Mouse (Mus musculus) kidney, adult 18-20 months (tissue): ENCODE measurements around the gene Ntm.

ENCODE experiments used
- DNase-seq: peaks from one replicate; pipeline ENCODE4 v3.0.0; 2021

Ntm gene

DNA sequence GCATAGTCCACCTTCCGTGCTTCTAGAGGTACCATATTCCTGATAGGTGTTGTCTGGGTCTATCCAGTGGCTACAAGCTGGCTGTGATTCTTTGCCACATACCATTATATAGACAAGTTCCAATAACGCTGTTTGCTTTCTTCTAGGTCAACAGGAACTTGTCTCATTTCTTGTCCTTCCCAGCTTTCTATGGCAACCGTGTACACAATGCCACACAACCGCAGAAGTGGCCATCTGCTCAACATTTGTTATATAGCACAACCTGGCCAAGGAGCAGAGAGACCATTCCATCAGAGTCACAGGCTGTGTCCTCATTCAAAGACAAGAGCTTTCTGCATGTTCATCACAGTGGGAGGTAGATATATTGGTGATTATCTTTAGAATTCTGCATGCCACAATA, 404.0 kb downstream of the Ntm start:
- no peak for DNase-seq

DNA sequence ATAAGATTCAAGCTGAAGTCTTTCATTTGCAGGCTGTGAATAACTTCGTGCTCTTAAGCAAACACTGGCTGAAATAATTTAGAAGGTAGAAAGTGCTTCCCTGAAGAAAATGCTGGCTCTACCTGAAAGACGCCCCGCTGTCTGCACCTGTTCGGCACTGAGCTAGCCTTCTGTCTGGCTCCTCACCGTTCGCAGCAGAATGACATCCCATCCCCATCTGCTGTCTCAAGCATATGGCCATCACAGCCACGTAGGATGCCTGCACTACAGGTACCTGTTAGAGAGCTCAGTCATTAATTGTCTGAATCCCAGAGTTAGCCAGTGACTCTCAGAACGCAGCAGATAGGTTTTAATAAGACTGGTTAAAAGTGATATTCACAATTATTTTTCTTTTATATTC, 412.4 kb downstream of the Ntm start:
- DNase-seq, result no peak

DNA sequence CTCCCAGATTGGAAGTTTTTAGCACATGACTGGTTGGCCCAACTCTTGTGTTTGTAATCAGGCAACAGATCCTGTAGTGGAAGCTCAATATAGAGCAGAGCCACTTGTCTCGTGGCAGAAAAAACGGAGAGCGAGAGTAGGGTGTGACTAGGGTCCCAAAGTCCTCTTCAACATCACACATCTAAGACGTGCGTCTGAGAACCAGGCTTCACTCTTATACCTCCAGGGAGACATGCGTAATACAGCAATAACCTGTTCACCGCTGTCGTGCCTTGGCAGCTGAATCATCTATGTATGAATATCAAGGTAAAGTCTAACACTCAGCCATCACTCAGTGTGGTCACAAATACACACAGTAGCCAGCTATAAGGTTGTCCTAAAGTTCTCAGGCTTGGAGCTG, 412.8 kb downstream of the Ntm start:
- no peak for DNase-seq

DNA sequence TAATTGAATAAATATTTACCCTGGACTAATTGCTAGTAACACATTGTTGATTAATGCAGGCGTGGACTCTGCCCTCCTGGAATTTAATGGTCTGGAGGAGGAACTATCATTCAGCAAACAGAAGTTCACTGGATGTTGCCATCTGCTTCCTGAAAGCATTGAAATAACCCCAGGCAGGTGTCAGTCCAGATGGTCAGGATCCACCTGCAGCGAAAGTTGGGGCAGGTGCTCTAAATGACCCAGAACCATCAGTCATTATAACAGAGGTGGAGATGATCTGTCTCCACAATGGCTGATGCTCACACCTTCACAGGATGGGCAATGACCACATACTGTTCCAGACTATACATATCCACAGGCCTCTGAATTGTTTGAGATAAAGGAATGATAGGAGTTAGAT, 426.5 kb downstream of the Ntm start:
- no peak for DNase-seq

DNA sequence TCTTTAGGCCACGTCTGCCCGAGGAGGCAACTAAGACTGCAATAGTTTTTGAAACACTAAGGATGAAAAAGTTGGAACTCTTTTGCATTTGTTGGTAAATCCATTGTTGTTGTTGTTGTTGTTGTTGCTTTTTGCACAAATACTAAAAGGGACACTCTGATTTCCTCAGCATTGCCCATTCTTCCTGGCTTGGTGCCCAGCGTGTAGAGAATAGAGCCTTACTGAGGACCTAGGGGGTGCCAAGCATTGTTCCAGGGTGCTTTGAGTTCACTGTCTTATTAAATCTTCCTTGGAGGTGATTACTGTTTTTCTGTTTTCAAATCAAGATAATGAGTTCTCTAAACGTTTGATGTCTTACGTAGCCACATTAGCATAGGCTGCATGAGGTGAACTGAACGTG, 428.2 kb downstream of the Ntm start:
- no peak for DNase-seq

DNA sequence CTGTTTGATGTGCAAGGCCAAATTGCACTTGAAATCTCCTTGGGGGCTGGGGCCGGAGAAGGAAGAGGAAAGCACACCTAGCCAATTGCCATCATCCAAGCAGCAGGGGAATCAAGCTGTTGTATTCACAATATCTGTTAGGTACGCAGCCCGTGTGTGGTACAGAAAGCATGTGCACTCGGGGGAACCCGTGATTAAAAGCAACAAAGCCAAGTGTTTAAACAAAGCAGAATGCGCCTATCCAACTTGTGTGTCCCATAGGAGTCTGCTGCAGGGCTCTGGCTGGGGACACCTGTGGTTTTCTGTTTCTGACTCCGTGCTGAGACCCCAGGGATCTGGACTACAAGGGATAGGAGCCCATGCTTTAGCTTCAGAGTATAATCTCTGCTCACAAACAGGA, 428.6 kb downstream of the Ntm start:
- no peak for DNase-seq

DNA sequence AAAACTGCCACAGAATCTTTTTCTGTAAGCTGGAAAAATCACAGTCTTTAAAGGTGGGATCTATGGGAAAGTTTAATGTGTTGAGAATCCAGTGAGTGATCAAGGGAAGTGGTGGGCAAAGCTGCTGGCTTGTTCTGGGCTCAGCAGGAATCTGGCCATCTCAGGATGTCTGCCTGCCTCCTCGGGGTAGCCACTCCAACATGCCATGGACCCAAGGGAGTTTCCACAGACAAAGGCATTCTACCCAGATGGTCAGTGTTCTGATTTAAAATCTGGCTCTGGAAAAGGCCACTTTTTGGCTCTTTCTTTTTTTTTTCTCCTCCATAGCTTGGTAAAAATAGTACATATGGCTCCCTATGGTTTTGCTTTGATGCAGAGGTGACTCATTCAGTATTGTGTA, 429.4 kb downstream of the Ntm start:
- no peak for DNase-seq

DNA sequence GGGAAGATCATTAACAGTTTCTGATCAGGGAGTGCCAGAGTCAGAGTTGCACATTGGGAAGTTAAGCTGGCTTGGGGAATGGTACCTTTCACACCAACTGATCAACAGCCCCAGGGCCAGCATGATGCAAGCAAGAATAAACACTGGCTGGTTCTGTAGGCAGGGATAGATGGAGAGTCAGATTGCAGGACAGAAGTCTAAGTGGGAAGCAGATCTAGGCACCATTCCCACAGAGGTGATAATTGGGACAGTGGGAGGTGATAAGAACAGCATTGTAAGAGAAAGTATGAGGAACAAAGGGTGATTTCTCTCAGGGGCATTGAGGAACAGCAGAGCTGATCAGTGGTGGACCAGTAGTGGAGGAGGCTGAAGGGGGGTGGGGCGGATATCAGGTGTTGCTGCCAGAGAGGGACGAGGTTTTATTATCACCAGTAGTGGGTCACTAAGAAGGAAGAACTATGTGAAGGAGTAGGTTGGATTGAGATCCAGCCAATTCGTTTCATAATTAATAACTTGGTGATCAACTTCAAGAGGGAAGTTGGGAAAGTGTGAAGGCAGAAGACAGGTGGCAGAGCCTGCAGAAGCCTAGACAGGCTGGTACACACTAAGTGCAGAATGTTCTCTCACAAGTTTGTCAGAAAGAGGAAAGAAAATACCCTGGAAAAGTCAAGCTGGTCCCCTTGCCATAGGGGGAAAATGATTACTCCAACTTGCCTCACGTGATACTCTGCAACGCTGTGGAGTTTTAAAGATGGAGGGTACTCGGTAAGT, 431.6 kb downstream of the Ntm start:
- no peak for DNase-seq

DNA sequence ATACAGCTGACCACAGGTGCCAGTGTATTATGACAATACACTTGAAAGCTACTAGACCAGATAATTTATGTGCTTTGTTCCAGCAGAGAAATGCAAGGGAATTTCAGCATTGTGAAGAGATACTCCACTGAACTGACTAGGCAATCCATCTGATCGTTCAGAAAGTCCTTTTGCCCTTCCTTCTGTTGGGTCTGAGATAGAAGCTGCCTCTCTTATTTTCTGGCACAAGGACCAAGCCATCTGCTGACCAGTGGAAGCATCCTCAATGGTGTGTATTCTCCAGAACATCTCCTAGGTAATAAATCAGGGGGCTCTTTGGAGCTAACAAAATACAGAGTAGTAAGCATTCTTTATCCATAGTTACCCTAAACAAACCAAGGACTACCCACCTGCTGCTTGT, 438.8 kb downstream of the Ntm start:
- DNase-seq, result no peak

DNA sequence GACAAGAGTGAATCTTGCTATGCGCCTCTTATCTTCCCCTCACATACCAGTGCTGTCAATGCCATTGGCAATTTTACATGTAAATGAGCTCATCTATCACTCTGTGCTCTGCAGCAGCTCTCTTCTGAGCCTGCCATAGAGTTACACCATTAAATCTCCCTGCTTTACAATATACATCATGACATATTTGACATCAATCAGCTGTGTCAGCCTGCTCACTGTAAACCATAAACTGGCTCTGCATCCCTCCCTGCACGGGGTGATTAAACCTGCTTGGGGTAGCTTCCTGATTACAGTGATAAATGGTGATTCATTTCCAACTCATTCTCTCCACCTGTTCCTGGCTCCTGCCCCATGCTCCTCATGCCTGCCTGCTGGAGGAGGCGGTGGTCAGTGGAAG, 439.7 kb downstream of the Ntm start:
- DNase-seq, result no peak

DNA sequence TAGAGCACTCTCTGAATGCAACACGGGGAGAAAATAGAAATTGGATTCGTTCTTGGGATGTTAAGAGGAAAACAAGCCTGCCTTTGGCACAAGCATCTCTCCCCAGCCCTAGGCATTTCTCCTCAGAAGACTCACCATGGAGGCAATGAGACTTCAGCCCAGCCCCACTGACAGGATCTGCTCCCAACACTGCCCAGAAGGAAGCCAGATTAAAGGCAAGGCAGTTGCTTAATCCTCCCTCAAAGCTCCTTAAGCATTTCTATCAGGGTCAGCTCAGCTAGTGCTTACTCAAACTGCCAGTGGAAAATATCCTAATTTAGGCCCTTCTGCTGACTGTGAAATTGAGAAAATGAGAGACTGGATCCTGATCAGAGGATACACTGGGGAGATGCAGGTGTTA, 443.8 kb downstream of the Ntm start:
- no peak for DNase-seq

DNA sequence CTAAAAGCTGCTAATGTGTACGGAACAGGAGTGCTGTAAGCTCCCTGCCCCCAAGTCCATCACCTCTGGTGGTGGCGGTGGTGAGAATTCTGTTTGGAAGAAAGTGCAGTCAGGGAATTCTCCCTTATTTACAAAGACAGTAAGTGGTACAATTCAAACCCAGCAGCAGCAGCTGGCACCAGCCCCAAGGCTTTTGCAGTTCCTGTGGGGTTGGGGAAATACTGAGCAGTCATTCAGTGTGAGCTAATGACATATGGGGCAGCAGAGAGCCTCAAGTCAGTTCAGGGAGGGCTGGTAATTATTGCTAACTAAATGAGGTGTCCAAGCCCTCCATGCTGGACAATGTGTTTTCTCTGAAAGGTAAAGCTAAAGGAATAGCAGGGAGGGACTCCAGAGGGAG, 446.3 kb downstream of the Ntm start:
- DNase-seq, result no peak

DNA sequence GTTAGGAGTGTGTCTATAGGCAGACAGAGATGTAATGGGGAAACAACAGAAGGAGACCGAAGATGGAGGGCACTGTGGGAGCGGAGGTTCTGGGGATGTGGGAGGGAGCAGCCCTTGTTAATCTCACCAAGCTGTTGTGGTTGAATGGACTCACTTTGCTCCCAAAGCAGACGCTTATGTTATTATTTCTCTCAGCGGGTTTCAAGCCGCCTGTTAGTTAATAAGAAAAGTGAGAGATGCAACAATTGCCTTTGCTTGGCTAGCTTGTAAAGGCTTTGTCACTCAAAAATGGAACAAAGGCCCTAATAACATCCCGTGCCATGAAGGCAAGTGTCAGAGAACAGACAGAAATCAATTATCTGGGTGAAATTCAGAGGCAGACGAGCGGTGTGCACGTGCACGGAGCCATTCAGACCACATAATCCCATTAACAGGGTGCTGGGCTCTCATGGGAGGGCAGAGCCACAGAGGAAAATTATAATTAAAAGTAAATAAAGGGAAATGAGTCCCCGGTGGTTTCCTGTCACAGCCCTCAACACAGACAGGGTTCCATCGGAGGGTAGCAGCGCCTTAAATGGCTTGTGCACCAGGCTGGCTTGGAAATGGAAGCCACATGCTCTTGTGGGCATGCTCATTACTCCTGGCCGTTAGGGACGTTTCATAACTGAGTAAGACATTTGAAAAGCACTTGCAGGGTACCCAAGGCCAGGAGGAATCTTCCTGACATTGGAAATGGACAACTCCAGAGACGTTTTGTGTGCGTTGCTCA, 448.2 kb downstream of the Ntm start:
- no peak for DNase-seq

DNA sequence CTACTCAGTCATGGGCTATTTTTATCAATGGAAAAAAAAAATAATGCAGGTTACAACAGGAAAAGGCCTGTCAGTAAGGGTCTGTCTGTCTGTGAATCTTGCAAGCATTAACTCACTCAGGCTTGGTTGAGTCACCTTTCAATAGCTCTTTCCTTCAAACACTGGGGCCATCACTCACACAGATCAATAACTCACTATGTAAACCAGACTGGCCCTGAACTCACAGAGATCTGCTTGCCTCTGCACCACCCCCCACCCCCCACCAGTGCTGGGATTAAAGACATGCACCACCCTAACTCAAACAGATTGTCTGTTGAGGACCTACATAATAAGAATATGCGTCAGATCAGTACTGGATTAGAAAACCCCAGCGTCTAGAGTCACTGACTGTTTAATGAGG, 466.9 kb downstream of the Ntm start:
- no peak for DNase-seq

DNA sequence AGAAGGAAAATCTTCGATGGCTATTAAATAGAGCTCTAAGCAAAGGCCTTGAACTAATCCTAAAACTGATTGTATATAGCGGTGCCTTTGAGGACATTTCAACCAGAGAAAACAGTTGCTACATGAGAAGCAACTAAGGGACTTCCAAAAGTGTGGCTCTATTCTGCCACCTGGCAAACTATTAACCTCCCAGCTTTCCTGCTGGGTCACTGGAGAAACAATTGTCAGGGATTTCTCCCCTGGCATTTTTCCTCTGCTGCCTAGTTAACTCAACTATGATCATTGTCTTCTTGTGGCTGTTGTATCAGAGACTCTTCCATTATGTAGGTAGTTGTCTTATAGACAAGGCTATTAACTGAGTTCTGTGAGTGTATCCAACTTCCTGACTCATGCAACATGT, 480.7 kb downstream of the Ntm start:
- no peak for DNase-seq

DNA sequence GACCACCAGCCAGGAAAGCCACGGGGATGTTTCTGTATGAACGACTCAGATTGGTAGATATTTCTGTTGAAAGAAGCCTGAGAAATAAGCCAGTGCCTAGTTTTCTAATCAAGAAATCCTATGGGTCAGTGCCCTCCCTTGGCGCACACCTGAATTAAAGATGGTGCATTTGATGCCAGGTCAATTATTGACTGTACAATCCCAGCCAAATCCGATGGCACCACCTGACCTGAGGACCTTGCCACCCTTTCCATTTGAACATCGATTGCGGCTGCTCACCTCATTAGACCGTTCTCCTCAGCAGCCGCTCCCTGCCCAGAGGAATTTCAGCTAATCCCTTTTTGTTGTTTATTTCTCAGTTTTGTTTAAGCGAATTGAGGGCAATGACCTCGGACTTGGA, 483.9 kb downstream of the Ntm start:
- no peak for DNase-seq

DNA sequence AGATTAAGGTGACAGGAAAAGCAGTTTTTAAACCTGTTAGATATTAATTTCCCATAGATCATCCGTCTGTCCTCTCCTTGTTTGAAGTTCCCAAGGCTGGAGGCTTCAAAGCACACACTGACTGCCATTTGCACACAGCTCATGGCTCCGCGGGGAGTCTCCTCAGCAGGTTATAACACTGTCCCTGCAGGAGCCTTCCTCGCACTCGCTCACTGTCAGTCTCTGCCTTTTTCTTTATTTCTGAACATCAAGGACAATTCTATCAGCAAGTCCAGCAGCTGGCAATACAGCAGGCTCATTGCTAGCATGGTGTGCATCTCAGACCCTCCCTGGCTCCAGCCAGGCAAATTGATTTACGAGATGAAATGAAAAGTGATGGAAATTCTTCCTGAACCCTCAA, 485.7 kb downstream of the Ntm start:
- DNase-seq, result no peak

DNA sequence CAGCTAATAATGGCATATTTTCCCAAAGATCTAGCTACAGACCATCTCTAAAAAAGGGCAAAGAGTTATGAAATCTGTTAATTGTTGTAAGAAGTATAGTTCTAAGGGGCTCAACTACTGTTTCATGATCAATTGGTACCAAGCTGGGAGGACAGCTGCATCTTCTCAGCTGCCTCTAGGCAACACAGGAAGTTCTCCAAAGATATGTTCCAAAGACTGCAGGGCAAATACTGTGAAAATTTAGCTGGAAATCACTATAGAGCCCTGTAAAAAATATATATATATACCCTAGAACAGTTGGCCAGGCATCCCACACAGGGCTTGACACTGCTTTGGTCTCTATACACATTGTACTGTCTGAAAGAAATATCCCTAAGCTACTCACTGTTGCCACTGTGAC, 489.5 kb downstream of the Ntm start:
- DNase-seq, result no peak

DNA sequence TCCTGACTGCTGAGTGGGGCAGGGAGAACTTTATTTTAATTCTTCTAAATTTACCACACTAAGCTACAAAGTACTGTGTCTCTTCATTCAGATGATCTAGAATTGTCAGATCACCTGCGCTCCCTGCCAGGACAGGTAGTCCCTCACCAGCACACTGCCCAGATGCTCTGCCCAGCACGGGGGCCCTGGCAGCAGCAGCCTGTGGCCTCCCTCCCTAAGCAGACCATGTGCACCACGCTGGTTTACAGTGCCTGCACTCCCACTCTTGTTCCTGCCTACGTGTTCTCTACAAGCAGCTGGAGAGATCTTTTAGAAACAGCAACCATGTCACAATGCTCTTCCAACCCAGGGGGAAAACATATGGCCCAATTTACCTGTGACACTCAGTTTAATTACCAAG, 490.7 kb downstream of the Ntm start:
- DNase-seq, result no peak

DNA sequence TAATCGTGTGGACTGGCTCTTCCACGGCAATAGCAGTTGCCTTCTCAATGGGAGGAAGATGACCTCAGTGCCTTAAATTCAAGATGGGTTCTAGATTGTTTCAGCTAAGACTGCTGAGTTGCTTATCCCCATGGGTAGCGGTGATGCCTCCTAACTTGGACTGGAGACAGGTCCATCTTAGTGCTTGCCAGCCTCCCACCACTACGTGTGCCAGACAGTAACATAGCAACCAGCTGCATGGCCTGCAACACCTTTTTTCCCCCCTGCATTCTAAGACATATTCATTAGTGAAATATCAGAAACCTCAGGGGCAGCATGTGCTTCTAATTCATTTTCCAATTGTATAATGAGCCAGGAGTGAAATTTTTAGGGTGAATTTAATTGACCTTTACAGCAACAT, 498.2 kb downstream of the Ntm start:
- DNase-seq, result no peak

DNA sequence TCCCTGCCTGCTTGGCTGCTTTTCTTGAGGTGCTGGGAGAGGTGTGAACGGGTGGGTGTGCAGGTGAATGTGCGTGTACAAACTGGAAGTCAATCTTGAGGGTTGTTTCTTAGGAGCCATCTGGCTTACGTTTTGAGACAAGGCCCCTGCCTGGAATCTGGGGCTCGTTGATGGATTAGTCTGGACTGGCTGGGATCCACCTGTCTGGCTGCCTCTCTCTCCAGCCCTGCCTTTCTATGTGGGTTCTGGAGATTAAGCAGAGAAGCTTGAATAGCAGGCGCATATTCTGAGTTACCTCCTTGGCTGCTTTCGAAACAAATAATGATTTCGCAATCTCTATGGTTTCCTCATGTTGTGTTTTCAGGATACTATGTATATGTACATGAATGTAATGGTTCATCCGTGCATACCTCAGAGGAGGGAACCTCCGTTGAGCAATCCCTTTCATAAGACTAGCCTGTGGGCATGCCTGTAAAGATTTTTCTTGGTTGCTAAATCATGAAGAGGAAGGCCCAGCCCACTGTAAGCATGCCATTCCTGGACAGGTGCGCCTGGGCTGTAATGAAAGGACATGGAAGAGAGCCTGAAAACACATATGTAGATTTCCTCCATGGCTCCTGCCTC, 499.9 kb downstream of the Ntm start:
- no peak for DNase-seq

DNA sequence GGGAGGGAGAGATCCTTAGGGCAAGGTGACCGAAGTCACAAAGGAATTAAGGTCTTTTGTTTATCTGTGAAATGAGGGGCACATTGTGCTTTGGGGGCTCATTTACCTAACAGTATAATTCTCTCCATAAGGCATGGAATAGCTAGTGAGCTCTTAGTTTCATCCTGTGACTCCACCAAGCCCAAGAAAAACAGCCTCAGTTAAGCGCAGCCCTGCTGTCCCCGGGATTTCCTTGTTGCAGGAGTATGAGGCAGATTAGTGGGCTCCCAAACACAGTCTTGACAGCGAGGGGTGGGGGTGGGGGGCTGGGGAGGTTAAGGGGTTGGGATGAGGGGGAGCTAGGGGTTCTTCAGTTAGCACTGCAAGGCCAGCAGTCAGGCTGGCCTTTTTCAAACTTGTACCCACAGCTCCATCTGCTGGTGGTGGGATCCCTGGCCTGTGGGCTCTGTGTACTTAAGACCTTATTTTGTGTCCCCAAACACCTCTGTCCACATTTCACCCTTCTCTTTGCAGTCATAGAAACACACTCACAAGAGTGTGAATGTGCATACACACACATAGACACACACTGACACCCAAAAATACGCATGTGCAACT, 504.9 kb downstream of the Ntm start:
- peak; percentile 49 for DNase-seq

DNA sequence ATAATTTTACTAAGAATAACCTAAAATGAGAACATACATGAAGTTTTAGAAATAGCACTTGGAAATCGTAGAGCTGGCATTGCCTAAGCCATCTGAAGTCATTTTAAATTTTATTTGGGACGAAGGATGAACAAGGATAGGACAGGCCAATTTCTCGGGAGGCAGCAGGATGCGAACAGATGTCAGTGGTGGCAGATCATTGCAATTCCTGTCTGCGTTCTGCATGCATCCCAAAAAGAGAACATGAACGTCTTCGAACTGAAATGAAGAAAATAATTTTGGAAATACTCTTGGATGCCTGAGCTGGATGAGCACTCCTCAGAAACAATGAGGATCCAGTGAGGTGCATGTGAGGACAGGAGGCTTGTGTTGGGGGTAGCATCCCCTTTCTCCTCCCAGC, 506.9 kb downstream of the Ntm start:
- no peak for DNase-seq

DNA sequence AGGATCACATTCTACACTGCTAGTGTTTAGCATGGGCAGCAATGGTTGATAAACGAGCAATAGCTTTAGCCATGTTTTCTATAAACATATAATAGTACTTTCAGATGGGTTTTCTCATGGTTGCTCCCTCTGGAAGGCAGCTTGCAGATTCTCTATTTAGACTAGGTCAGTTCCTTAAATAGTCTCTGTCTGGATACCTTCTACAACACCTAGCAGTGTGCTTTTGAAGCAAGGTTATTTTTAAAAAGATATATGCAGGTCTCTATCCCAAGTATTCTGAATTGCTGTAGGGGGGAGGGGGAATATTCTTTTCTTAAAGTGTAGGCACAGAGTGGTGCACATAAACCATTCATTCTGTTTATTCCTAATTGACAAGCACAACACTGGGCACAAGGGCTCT, 511.7 kb downstream of the Ntm start:
- DNase-seq, result no peak
